Mouse (Mus musculus): ENCODE measurements around the gene Ppp2r1b. TPM values are rescaled to one million over a fixed set of nuclear protein-coding genes. Genes with fewer than 3 reads are reported as not detected.

Gene Ppp2r1b
- polyA plus RNA-seq, 1 experiment: 56.4 TPM

DNA sequence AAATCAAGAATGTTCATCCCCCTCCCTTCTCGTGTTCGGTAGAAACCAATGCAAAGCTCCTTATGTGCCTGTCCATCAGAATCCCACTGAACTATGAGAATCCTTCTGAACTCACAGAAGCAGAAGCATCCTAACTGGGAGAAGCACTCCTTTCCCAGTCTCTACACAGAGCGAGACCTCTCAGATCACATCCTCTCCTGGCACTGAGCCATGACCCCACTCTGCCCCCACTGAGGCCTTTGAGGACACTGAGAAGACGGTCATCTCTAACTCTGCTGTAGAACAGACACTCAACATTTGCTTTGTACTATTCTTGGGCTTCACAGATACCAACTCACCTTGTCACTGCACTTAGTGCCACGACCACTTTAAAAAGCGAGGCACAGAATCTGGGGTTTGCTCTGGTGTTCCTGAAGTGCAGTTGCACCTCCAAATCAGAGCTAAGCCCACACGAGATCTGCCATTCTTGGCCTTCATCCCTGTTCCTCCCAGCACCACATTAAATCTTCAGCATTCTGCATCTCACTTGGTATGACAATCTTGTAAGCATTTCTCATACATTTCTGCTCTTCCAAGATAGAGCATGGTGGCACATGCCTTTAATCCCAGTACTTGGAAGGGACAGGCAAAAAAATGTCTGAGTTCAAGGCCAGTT, 66.9 kb downstream of the Ppp2r1b start:
- TF ChIP-seq CTCF (IDR thresholded peaks at IDR 0.05; ENCODE audit: low read depth, low read length) (no peak), POLR2A (IDR thresholded peaks at IDR 0.05; ENCODE audit: insufficient read depth, low read length) (no peak), EP300 (IDR thresholded peaks at IDR 0.05; ENCODE audit: insufficient read depth, low read depth, low read length) (no peak)
- H3K27me3 ChIP-seq (ENCODE audit: control insufficient read depth, insufficient read depth, low read length, poor library complexity, severe bottlenecking): no peaks in the 10 kb centered on the region
- H3K4me1 ChIP-seq (ENCODE audit: control insufficient read depth, insufficient read depth, low read length): no peaks in the 10 kb centered on the region
- H3K4me3 ChIP-seq (ENCODE audit: low read depth, low read length): no peak overlapping the region
- no peak overlapping the region for H3K27ac ChIP-seq (ENCODE audit: insufficient read depth, low read length)
- no peak overlapping the region for H3K9ac ChIP-seq (ENCODE audit: low read depth, poor library complexity, severe bottlenecking)
- H3K9me3 ChIP-seq (replicated peaks; ENCODE audit: control insufficient read depth, insufficient read depth, low read length, poor library complexity, severe bottlenecking): no peaks in the 10 kb centered on the region
- peaks cover 2% of the 10 kb centered on the region for H3K36me3 ChIP-seq (ENCODE audit: control insufficient read depth, insufficient read depth, low read length, poor library complexity, severe bottlenecking)

DNA sequence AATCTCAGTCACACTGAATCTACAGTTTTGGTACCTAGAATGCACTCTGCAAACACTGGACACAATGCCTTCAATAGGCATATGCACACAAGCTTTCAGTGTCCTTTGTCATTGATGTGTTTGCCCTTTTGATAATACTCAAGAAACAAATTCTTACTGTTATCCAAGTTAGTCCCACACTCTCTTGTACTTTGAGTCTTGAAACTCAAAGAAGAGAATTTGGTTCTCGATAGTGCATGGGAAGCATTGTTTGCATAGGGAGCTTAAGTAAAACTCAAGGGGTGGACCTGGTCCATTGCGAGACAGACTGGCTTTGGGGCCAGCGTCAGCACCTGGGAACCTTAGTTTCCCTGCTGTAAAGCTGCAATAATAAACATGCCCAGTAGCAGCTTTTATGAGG, 73.0 kb downstream of the Ppp2r1b start:
- no peaks in the 10 kb centered on the region for H3K9me3 ChIP-seq (replicated peaks; ENCODE audit: control insufficient read depth, insufficient read depth, low read length, poor library complexity, severe bottlenecking)
- no peaks in the 10 kb centered on the region for H3K4me1 ChIP-seq (ENCODE audit: control insufficient read depth, insufficient read depth, low read length)
- H3K9ac ChIP-seq (ENCODE audit: low read depth, poor library complexity, severe bottlenecking): no peak overlapping the region
- no peak overlapping the region for H3K27ac ChIP-seq (ENCODE audit: insufficient read depth, low read length)
- no peaks in the 10 kb centered on the region for H3K27me3 ChIP-seq (ENCODE audit: control insufficient read depth, insufficient read depth, low read length, poor library complexity, severe bottlenecking)
- no peak for TF ChIP-seq CTCF (IDR thresholded peaks at IDR 0.05; ENCODE audit: low read depth, low read length)
- TF ChIP-seq POLR2A (IDR thresholded peaks at IDR 0.05; ENCODE audit: insufficient read depth, low read length): no peak
- TF ChIP-seq EP300 (IDR thresholded peaks at IDR 0.05; ENCODE audit: insufficient read depth, low read depth, low read length): no peak
- H3K36me3 ChIP-seq (ENCODE audit: control insufficient read depth, insufficient read depth, low read length, poor library complexity, severe bottlenecking): peaks cover 2% of the 10 kb centered on the region
- H3K4me3 ChIP-seq (ENCODE audit: low read depth, low read length): no peak overlapping the region

DNA sequence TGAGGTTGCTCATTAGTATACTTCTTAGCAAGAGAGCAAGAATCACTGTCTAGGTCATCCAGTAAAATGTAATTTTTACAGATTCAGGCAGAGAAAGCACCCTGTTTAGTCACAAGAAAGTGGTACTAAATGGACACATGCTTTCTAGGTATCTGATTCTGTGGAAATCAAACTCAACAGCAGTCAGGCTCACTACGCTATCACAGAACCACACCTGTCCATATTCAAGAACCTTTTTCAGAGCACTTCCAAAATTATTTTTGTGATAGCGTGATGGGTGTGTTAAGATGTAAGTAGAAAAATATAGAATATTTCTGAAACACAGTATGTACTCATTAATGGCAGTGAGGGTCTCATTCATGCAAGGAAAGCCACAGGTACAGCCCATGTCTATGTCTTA, 74.5 kb downstream of the Ppp2r1b start:
- Histone ChIP-seq H3K36me3 (ENCODE audit: control insufficient read depth, insufficient read depth, low read length, poor library complexity, severe bottlenecking) (peaks cover 2% of the 10 kb centered on the region), H3K9ac (ENCODE audit: low read depth, poor library complexity, severe bottlenecking) (no peak overlapping the region), H3K4me1 (ENCODE audit: control insufficient read depth, insufficient read depth, low read length) (no peaks in the 10 kb centered on the region), H3K9me3 (replicated peaks; ENCODE audit: control insufficient read depth, insufficient read depth, low read length, poor library complexity, severe bottlenecking) (no peaks in the 10 kb centered on the region), H3K27me3 (ENCODE audit: control insufficient read depth, insufficient read depth, low read length, poor library complexity, severe bottlenecking) (no peaks in the 10 kb centered on the region), H3K4me3 (ENCODE audit: low read depth, low read length) (no peak overlapping the region), H3K27ac (ENCODE audit: insufficient read depth, low read length) (no peak overlapping the region)
- TF ChIP-seq POLR2A (IDR thresholded peaks at IDR 0.05; ENCODE audit: insufficient read depth, low read length) (no peak), CTCF (IDR thresholded peaks at IDR 0.05; ENCODE audit: low read depth, low read length) (no peak), EP300 (IDR thresholded peaks at IDR 0.05; ENCODE audit: insufficient read depth, low read depth, low read length) (no peak)

DNA sequence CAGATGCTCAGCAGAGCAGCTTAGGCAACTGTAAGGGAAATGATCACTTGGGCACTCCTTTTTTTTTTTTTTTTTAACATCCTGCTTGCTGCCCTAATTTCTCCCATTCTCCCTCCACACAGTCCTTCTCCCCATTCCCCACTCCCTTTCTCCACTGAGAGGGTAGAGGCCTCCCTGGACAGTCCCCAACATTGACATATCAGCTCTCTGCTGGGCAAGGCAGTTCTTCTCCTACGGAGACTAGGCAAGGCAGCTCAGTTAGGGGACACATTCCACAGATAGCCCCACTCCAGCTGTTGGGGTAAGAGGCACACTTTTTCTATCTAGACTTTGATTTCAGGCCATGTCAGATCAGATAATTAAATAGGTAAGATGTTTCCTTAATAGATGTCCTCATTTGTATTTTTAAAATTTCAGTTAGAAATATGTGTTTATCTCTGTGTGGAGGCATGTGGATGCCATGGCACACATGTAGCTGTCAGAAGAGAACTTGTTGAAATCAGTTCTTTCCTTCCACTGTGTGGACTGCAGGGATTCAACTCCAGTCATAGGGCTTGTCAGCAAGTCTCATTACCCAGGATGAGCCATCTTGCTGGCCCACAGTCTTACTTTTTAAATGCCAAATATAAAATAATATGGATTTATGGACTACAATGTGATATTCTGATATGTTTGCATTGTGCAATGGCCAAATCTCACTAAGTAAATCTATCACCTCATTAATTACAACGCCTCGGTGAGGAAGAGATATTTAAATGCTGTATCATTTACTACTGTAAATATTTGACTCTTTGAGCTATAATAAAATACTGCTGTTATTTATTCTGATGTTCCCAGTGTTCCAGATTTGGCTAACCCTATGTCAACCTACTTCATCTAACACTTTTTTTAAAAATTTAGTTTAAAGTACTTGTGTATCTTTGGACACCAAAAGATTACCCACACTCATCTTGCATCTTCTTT, 76.1 kb downstream of the Ppp2r1b start:
- no peaks in the 10 kb centered on the region for H3K36me3 ChIP-seq (ENCODE audit: control insufficient read depth, insufficient read depth, low read length, poor library complexity, severe bottlenecking)

DNA sequence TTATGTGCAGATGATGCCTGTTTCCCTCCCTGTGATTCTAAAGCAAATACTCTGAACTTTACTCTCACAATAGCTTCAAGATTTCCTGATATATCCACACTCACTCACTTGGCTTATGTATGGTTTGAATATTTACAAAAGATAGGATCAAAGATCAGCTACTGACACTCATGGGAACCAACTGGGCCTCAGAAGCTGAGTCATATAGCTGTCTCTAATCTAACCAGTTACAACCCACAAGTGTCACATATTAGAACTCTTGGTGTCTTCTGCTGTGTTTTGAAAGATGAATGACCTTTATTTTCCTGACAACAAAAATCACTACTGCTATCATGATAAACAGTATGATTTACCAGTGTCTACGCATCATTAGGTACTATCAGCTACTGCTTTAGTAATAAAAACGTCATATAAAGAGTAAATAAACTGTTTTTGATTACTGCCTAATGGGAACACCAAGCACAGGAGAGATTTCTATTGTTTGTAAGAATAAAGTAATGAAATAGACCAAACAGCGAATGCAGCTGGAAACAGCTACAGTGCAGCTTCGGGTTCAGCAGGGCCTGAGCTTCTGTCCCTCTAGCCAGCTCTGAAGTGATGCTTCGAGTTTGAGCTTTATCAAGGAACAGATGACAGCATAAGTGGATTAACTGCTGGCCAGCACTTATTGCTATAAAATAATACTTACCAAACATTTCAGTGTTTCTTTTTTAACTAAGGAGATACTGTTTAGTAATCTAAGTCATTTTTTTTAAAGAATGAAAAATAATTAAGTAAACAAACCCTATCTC, 77.5 kb downstream of the Ppp2r1b start:
- H3K27me3 ChIP-seq (ENCODE audit: control insufficient read depth, insufficient read depth, low read length, poor library complexity, severe bottlenecking): no peaks in the 10 kb centered on the region
- TF ChIP-seq EP300 (IDR thresholded peaks at IDR 0.05; ENCODE audit: insufficient read depth, low read depth, low read length): no peak
- TF ChIP-seq CTCF (IDR thresholded peaks at IDR 0.05; ENCODE audit: low read depth, low read length): no peak
- no peak for TF ChIP-seq POLR2A (IDR thresholded peaks at IDR 0.05; ENCODE audit: insufficient read depth, low read length)

More for the DNA sequence above, 76.1 kb downstream of the Ppp2r1b start:
- Histone ChIP-seq H3K27ac (ENCODE audit: insufficient read depth, low read length) (no peak overlapping the region), H3K4me3 (ENCODE audit: low read depth, low read length) (no peak overlapping the region), H3K9ac (ENCODE audit: low read depth, poor library complexity, severe bottlenecking) (no peak overlapping the region), H3K4me1 (ENCODE audit: control insufficient read depth, insufficient read depth, low read length) (no peaks in the 10 kb centered on the region), H3K27me3 (ENCODE audit: control insufficient read depth, insufficient read depth, low read length, poor library complexity, severe bottlenecking) (no peaks in the 10 kb centered on the region), H3K9me3 (replicated peaks; ENCODE audit: control insufficient read depth, insufficient read depth, low read length, poor library complexity, severe bottlenecking) (no peaks in the 10 kb centered on the region)
- TF ChIP-seq EP300 (IDR thresholded peaks at IDR 0.05; ENCODE audit: insufficient read depth, low read depth, low read length): no peak
- TF ChIP-seq CTCF (IDR thresholded peaks at IDR 0.05; ENCODE audit: low read depth, low read length): no peak
- no peak for TF ChIP-seq POLR2A (IDR thresholded peaks at IDR 0.05; ENCODE audit: insufficient read depth, low read length)

More for the DNA sequence above, 77.5 kb downstream of the Ppp2r1b start:
- Histone ChIP-seq H3K36me3 (ENCODE audit: control insufficient read depth, insufficient read depth, low read length, poor library complexity, severe bottlenecking) (no peaks in the 10 kb centered on the region), H3K9ac (ENCODE audit: low read depth, poor library complexity, severe bottlenecking) (no peak overlapping the region), H3K9me3 (replicated peaks; ENCODE audit: control insufficient read depth, insufficient read depth, low read length, poor library complexity, severe bottlenecking) (no peaks in the 10 kb centered on the region), H3K4me1 (ENCODE audit: control insufficient read depth, insufficient read depth, low read length) (no peaks in the 10 kb centered on the region), H3K27ac (ENCODE audit: insufficient read depth, low read length) (no peak overlapping the region), H3K4me3 (ENCODE audit: low read depth, low read length) (no peak overlapping the region)

Measured in ES-Bruce4 (cell line).